Mouse (Mus musculus) liver, embryonic 14.5 days (tissue): ENCODE results near the gene Zfp383.

Experiments
- CTCF ChIP-seq: IDR thresholded peaks from 2 replicates; pipeline ENCODE4 v1.5.1; 2016; ENCODE audit warnings: antibody characterized with exemption, low read depth, control low read depth
- EP300 ChIP-seq: IDR thresholded peaks from 2 replicates; pipeline ENCODE4 v1.6.1; 2016; ENCODE audit warnings: antibody characterized with exemption, low read depth

- no peak for TF ChIP-seq CTCF
- TF ChIP-seq EP300 = no peak
Measured at GRCm38 (mm10) chr7:29942740-29943139, 34.7 kb downstream of the Zfp383 start.
